Mouse (Mus musculus): ENCODE results near the gene Rint1. TPM values are rescaled to one million over a fixed set of nuclear protein-coding genes. Genes with fewer than 3 reads are reported as not detected.

Gene Rint1
- polyA plus RNA-seq, 1 experiment: 8.3 TPM

- Histone ChIP-seq H3ac (ENCODE audit: control insufficient read depth, insufficient read length) (no peak overlapping the region), H3K79me2 (ENCODE audit: control insufficient read depth, insufficient read depth) (no peaks in the 10 kb centered on the region), H3K4me3 (no peak overlapping the region), H3K4me2 (ENCODE audit: low read depth) (no peak overlapping the region), H3K27me3 (ENCODE audit: control insufficient read depth, insufficient read depth, insufficient read length) (no peaks in the 10 kb centered on the region), H3K36me3 (ENCODE audit: control insufficient read depth, insufficient read depth) (no peaks in the 10 kb centered on the region)
- TF ChIP-seq TCF3 (IDR thresholded peaks at IDR 0.05; ENCODE audit: insufficient read length, low read depth) (no peak), USF1 (IDR thresholded peaks at IDR 0.05; ENCODE audit: low read depth) (no peak), TCF12 (IDR thresholded peaks at IDR 0.05; ENCODE audit: insufficient read depth, poor library complexity, severe bottlenecking) (no peak), POLR2A (IDR thresholded peaks at IDR 0.05; ENCODE audit: insufficient read length, low read depth) (no peak), REST (IDR thresholded peaks at IDR 0.05; ENCODE audit: insufficient read depth, insufficient read length) (no peak), E2F4 (IDR thresholded peaks at IDR 0.05; ENCODE audit: insufficient read depth) (no peak), MYOG (IDR thresholded peaks at IDR 0.05; ENCODE audit: control insufficient read depth in 1 of 3, insufficient read depth in 1 of 3, insufficient read length in 2 of 3, low read depth in 2 of 3) (no peak), SRF (IDR thresholded peaks at IDR 0.05; ENCODE audit: control insufficient read depth, insufficient read length, low read depth) (no peak), MAX (IDR thresholded peaks at IDR 0.05; ENCODE audit: low read depth) (no peak)
Observed at GRCm38 (mm10) chr5:23865941-23866340, 78.4 kb downstream of the Rint1 start.

Other genes starting within 250 kb of the Rint1 start
- 8.1 TPM for gene Srpk2, start 103.1 kb upstream of the Rint1 start, polyA plus RNA-seq (2012; fragmentation: generic; extraction: Trizol)
- 9.7 TPM for gene Pus7, start 4.0 kb upstream of the Rint1 start, polyA plus RNA-seq (2012; fragmentation: generic; extraction: Trizol)
- 111 TPM for gene Tomm7, start 56.5 kb downstream of the Rint1 start, polyA plus RNA-seq (2012; fragmentation: generic; extraction: Trizol)
- 7.8 TPM for gene Fam126a, start 243.0 kb downstream of the Rint1 start, polyA plus RNA-seq (2012; fragmentation: generic; extraction: Trizol)

All from myocyte (in vitro differentiated cells).